Comparison of ENCODE assay signal across 9 mouse cellular contexts in the genomic region with DNA sequence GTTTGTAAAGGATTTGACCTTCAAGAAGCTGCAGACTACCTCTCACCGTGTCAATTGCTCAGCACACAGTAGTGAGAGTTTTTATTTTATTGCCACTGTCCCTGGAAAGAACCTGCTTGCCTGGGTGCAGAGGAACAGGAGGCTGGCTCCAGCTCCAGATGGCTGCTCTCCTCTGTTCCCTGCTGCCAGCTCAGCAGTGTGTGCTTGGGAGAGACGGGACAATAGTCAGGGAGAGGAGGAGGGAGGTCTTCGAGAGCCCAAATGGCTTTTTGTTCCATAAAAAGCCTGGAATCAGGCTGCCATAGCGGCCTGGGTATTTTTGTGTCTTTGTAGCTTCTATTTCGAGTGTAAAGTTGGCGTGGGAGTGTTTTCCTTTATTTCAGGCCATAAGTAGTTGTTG. TPM values are rescaled to one million over a fixed set of nuclear protein-coding genes. Genes with fewer than 3 reads are reported as not detected.
DNase-seq lines count a peak whose midpoint lies in the region; ATAC-seq and TF ChIP-seq lines count a peak whose summit lies in the region.
"Had no signal": no experiment of that assay in that cellular context is flagged by ENCODE, and none has a peak within 500 bp of the region (broad histone marks: within the 10 kb centered on the region; RNA-seq: fewer than 3 reads in every experiment).

No protein-coding gene starts in this region.

- no peaks in the 10 kb centered on the region for H3K27me3 ChIP-seq in forebrain, embryonic 16.5 days (replicated peaks; ENCODE audit: control insufficient read depth, insufficient read depth, low read length)
- H3K27me3 ChIP-seq in hindbrain, embryonic 12.5 days, result no peaks in the 10 kb centered on the region
- H3K27me3 ChIP-seq in stomach, embryonic 14.5 days (ENCODE audit: control insufficient read depth, insufficient read depth, low read length), result no peaks in the 10 kb centered on the region
- H3K27me3 ChIP-seq in liver, postnatal 0 days (ENCODE audit: insufficient read depth, low read length), result no peaks in the 10 kb centered on the region

- H3K4me3 ChIP-seq in forebrain, embryonic 16.5 days (replicated peaks; ENCODE audit: low read length), result no peak overlapping the region
- no peak overlapping the region for H3K4me3 ChIP-seq in hindbrain, embryonic 12.5 days
- no peak overlapping the region for H3K4me3 ChIP-seq in stomach, embryonic 14.5 days (ENCODE audit: low read depth, low read length)
- H3K4me3 ChIP-seq in liver, postnatal 0 days (ENCODE audit: low read depth, low read length), result no peak overlapping the region

- ATAC-seq in forebrain, embryonic 16.5 days, result peak; percentile 96
- 0 out of 2 replicates have a peak, but pooled peaks have one; percentile 55 for ATAC-seq in hindbrain, embryonic 12.5 days (ENCODE audit: low FRiP score)
- no peak; the same call in 1 of the 2 replicates for ATAC-seq in stomach, embryonic 14.5 days (ENCODE audit: insufficient number of reproducible peaks, insufficient read depth, low FRiP score, low read depth)
- ATAC-seq in liver, postnatal 0 days, result no peak
- no peak for ATAC-seq in inflammation-experienced regulatory T-cells, adult 6 months

- peaks cover 9% of the 10 kb centered on the region for H3K4me1 ChIP-seq in forebrain, embryonic 16.5 days (replicated peaks; ENCODE audit: control insufficient read depth, insufficient read depth, low read length)
- 0 out of 2 replicates have a peak, but pooled peaks cover 5% of the 10 kb centered on the region for H3K4me1 ChIP-seq in hindbrain, embryonic 12.5 days
- peaks cover 5% of the 10 kb centered on the region; the same call in 1 of the 2 replicates for H3K4me1 ChIP-seq in stomach, embryonic 14.5 days (ENCODE audit: control insufficient read depth, insufficient read depth, low read length)
- no peaks in the 10 kb centered on the region for H3K4me1 ChIP-seq in liver, postnatal 0 days (ENCODE audit: insufficient read depth)

- TF ChIP-seq EP300 in liver, postnatal 0 days (IDR thresholded peaks at IDR 0.05; ENCODE audit: low read depth), result no peak

- no peak for TF ChIP-seq CTCF in liver, postnatal 0 days (IDR thresholded peaks at IDR 0.05; ENCODE audit: low read depth)

- peak overlapping the region; percentile 61 for H3K27ac ChIP-seq in forebrain, embryonic 16.5 days (ENCODE audit: low read length)
- no peak overlapping the region for H3K27ac ChIP-seq in hindbrain, embryonic 12.5 days
- peak overlapping the region; percentile 49; the same call in 1 of the 2 replicates for H3K27ac ChIP-seq in stomach, embryonic 14.5 days (ENCODE audit: low read length)
- H3K27ac ChIP-seq in liver, postnatal 0 days (ENCODE audit: low read depth), result no peak overlapping the region

- intact Hi-C loops in left cerebral cortex, postnatal 36 days (cut with DNase I), result loop anchor here (10.0 kb wide), 1 partner anchor 140 kb away; no protein-coding TSS in a partner anchor

- H3K9me3 ChIP-seq in forebrain, embryonic 16.5 days (ENCODE audit: control insufficient read depth, low read length), result no peaks in the 10 kb centered on the region
- H3K9me3 ChIP-seq in hindbrain, embryonic 12.5 days (replicated peaks), result no peaks in the 10 kb centered on the region
- no peaks in the 10 kb centered on the region for H3K9me3 ChIP-seq in stomach, embryonic 14.5 days (ENCODE audit: control insufficient read depth, low read depth, low read length)
- no peaks in the 10 kb centered on the region for H3K9me3 ChIP-seq in liver, postnatal 0 days (ENCODE audit: low read length)

- H3K9ac ChIP-seq in forebrain, embryonic 16.5 days (replicated peaks; ENCODE audit: low read depth, low read length), result no peak overlapping the region
- H3K9ac ChIP-seq in hindbrain, embryonic 12.5 days, result no peak overlapping the region
- H3K9ac ChIP-seq in stomach, embryonic 14.5 days (replicated peaks; ENCODE audit: low read depth, low read length), result no peak overlapping the region
- H3K9ac ChIP-seq in liver, postnatal 0 days (replicated peaks), result no peak overlapping the region

- WGBS in forebrain, embryonic 16.5 days, result 13% methylated on average over 6 of the region's 6 CpGs
- WGBS in hindbrain, embryonic 12.5 days, result 29% methylated on average over 6 of the region's 6 CpGs
- WGBS in stomach, embryonic 14.5 days, result 32% methylated on average over 6 of the region's 6 CpGs
- WGBS in liver, postnatal 0 days (ENCODE audit: insufficient replicate concordance), result 36% methylated on average over 6 of the region's 6 CpGs

- no peaks in the 10 kb centered on the region for H3K36me3 ChIP-seq in forebrain, embryonic 16.5 days (ENCODE audit: control insufficient read depth, insufficient read depth)
- H3K36me3 ChIP-seq in hindbrain, embryonic 12.5 days, result no peaks in the 10 kb centered on the region
- H3K36me3 ChIP-seq in stomach, embryonic 14.5 days (ENCODE audit: control insufficient read depth, insufficient read depth, low read length), result no peaks in the 10 kb centered on the region
- H3K36me3 ChIP-seq in liver, postnatal 0 days (replicated peaks; ENCODE audit: insufficient read depth, low read length), result no peaks in the 10 kb centered on the region

- peak; percentile 8 for DNase-seq in cerebellum, adult 11-12 months
- DNase-seq in cerebellum, adult 11 months, result no peak
- peak; percentile 76 to 83 for DNase-seq in left cerebral cortex, postnatal 36 days (ENCODE audit: low spot score in 2 of 2)
- DNase-seq in liver, postnatal 0 days, result no peak

- H3K4me2 ChIP-seq in forebrain, embryonic 16.5 days (ENCODE audit: low read length), result no peak overlapping the region
- no peak overlapping the region for H3K4me2 ChIP-seq in hindbrain, embryonic 12.5 days (replicated peaks)
- H3K4me2 ChIP-seq in stomach, embryonic 14.5 days (replicated peaks; ENCODE audit: low read depth, low read length), result no peak overlapping the region
- H3K4me2 ChIP-seq in liver, postnatal 0 days (ENCODE audit: low read depth, low read length), result no peak overlapping the region

RNA-seq across cellular contexts. Expression of a gene that starts 54.5 kb away (rescaled TPM):
- not detected in 2 replicates for polyA plus RNA-seq in forebrain, embryonic 16.5 days (2015; fragmentation: Nextera tagmentation; extraction: Ambion mirVana)
- not detected in 2 replicates for polyA plus RNA-seq in hindbrain, embryonic 12.5 days (2016; fragmentation: Nextera tagmentation; extraction: Ambion mirVana)
- total RNA-seq in left cerebral cortex, postnatal 36 days (2021), result not detected
- polyA plus RNA-seq in stomach, embryonic 14.5 days (2014; fragmentation: Nextera tagmentation; extraction: Ambion mirVana), result not detected in 2 replicates
- not detected in 2 replicates for polyA plus RNA-seq in liver, postnatal 0 days (2015; fragmentation: Nextera tagmentation; extraction: Ambion mirVana)
- polyA plus RNA-seq in inflammation-experienced regulatory T-cells, adult 6 months (2017; shearing (Covaris generic)), result not detected
- polyA plus RNA-seq: limb, embryonic 14.5 days had no signal

Comparison
In these comparisons a context has a peak if more than half of its experiments do, and no peak if none do; other contexts are left out.
1. DNase-seq: peak in cerebellum, adult 11-12 months (single experiment) and left cerebral cortex, postnatal 36 days (2 of 2); none in cerebellum, adult 11 months (single experiment) and liver, postnatal 0 days (single experiment).
2. ATAC-seq: peak in forebrain, embryonic 16.5 days (single experiment) and hindbrain, embryonic 12.5 days (single experiment); none in stomach, embryonic 14.5 days (single experiment), liver, postnatal 0 days (single experiment) and inflammation-experienced regulatory T-cells, adult 6 months (single experiment).
3. H3K27ac ChIP-seq: peak in forebrain, embryonic 16.5 days (single experiment) and stomach, embryonic 14.5 days (single experiment); none in hindbrain, embryonic 12.5 days (single experiment) and liver, postnatal 0 days (single experiment).